Mouse (Mus musculus) midbrain, embryonic 12.5 days (tissue): ENCODE data around the gene Abhd15. TPM values are rescaled to one million over a fixed set of nuclear protein-coding genes. Genes with fewer than 3 reads are reported as not detected.

Experiments
- ATAC-seq: fragments of 200-750 bp; cut with Nextera tagmentation; 2 replicates; pipeline ENCODE4 v1.8.0; 2017; ENCODE audit warnings: low read depth, moderate TSS enrichment, moderate library complexity; ENCODE audit not compliant: low FRiP score
- H3K27ac ChIP-seq: fragments of 300-500 bp; sonication (generic); replicated peaks from 2 replicates; pipeline ENCODE4 v1.5.1; 2016; ENCODE audit warnings: mild to moderate bottlenecking
- H3K27me3 ChIP-seq: fragments of 300-500 bp; sonication (generic); 2 replicates; pipeline ENCODE4 v1.6.1; 2016; ENCODE audit warnings: mild to moderate bottlenecking
- H3K36me3 ChIP-seq: fragments of 300-500 bp; sonication (generic); 2 replicates; pipeline ENCODE4 v1.6.1; 2016
- H3K4me1 ChIP-seq: fragments of 300-500 bp; sonication (generic); 2 replicates; pipeline ENCODE4 v1.6.1; 2016
- H3K4me2 ChIP-seq: fragments of 300-500 bp; sonication (generic); replicated peaks from 2 replicates; pipeline ENCODE4 v1.6.1; 2016; ENCODE audit warnings: mild to moderate bottlenecking, moderate library complexity
- H3K4me3 ChIP-seq: fragments of 300-500 bp; sonication (generic); 2 replicates; pipeline ENCODE4 v1.5.1; 2016; ENCODE audit warnings: mild to moderate bottlenecking
- H3K9ac ChIP-seq: fragments of 300-500 bp; sonication (generic); replicated peaks from 2 replicates; pipeline ENCODE4 v1.6.1; 2016; ENCODE audit warnings: mild to moderate bottlenecking, moderate library complexity
- H3K9me3 ChIP-seq: fragments of 300-500 bp; sonication (generic); 2 replicates; pipeline ENCODE4 v1.6.1; 2016; ENCODE audit warnings: mild to moderate bottlenecking
- WGBS: fragments of 180-500 bp; shearing (Covaris S2); methylation state at CpG from one replicate; pipeline ENCODE4 v1.1.7; 2016; 5-methylcytosine and 5-hydroxymethylcytosine counted together
- polyA plus RNA-seq: library from polyadenylated mRNA; unstranded; fragments of >200 nt; fragmentation: Nextera tagmentation; extraction: Ambion mirVana; gene quantifications from 2 replicates; pipeline ENCODE4 v1.2.1, GENCODE M21; 2016

The Abhd15 gene
- polyA plus RNA-seq, 1 experiment from 2014 or later: 3.4 TPM

DNA sequence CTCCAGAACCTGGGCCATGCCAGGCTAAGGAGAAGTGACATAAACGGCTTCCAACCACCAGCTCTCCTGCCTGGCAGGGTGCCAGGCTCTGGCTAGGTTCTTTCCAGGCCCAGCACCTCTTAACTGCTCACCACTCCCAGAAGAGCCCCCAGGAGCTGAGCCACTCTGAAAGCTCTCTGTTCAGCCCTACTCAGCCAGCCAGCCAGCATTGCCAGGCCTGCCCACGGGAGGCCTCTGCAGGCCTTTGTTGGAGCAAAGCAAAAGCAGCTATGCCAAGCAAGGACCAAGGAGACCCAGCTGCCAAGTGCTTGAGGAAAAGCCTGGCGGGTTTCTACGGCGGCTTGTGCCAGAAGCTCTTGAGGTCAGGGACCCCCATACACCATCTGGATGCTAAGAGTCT, 28.1 kb upstream of the Abhd15 start:
- peak overlapping the region; percentile 80 for H3K4me2 ChIP-seq
- H3K4me3 ChIP-seq: peak overlapping the region; percentile 15; the same call in 1 of the 2 replicates
- 0 out of 2 replicates have a peak overlapping the region, but pooled peaks have one; percentile 11 for H3K9ac ChIP-seq
- H3K27me3 ChIP-seq: no peaks in the 10 kb centered on the region
- no peaks in the 10 kb centered on the region for H3K9me3 ChIP-seq
- H3K27ac ChIP-seq: 0 out of 2 replicates have a peak overlapping the region, but pooled peaks have one; percentile 26
- WGBS: 61% methylated on average over 5 of the region's 5 CpGs
- no peak for ATAC-seq
- H3K4me1 ChIP-seq: peaks cover 75% of the 10 kb centered on the region
- H3K36me3 ChIP-seq: no peaks in the 10 kb centered on the region

DNA sequence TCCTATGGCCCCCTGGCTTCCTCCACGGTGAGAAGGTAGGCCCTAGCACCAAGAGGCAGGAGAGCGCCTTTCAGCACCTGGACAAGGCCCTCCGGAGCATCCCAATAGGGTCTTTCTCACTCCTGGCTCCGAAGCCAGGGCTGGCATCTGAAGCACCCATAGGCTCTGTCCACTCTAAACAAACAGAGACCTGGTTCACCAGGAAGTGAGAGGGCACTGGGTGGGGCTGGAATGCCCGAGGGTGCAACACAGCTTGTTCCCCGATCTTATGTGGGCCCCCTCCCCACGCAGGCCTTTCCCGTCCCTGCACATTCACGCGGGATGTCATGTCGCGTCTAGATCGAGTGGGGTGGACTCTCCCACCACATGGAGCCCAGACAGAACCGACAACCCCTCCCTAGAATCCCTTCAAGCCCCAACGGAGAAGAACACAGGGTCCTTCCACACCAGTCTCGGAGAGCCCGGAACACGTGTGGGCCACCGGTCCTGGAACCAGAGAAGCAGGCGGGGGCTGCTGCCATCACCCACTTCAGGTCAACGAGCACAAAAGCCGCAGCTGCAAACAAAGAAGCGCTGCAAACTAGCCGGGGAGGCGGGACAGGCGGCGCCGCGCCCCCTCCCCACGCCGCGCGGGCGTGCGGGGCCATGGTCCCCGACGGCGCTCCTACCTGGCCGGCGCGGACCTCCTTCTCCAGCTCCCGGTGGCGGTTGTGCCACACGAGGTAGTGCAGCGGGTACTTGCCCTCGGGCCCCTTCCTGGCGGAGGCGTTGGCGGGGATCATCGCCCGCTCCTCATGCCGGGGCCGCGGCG, 25.9 kb upstream of the Abhd15 start:
- peak overlapping the region; percentile 90 for H3K4me3 ChIP-seq
- no peaks in the 10 kb centered on the region for H3K36me3 ChIP-seq
- H3K27me3 ChIP-seq: no peaks in the 10 kb centered on the region
- H3K4me1 ChIP-seq: peaks cover 74% of the 10 kb centered on the region
- WGBS: 2% methylated on average over 55 of the region's 55 CpGs
- no peaks in the 10 kb centered on the region for H3K9me3 ChIP-seq
- H3K4me2 ChIP-seq: peak overlapping the region; percentile 80
- ATAC-seq: no peak
- peak overlapping the region; percentile 78 for H3K27ac ChIP-seq
- H3K9ac ChIP-seq: peak overlapping the region; percentile 93

DNA sequence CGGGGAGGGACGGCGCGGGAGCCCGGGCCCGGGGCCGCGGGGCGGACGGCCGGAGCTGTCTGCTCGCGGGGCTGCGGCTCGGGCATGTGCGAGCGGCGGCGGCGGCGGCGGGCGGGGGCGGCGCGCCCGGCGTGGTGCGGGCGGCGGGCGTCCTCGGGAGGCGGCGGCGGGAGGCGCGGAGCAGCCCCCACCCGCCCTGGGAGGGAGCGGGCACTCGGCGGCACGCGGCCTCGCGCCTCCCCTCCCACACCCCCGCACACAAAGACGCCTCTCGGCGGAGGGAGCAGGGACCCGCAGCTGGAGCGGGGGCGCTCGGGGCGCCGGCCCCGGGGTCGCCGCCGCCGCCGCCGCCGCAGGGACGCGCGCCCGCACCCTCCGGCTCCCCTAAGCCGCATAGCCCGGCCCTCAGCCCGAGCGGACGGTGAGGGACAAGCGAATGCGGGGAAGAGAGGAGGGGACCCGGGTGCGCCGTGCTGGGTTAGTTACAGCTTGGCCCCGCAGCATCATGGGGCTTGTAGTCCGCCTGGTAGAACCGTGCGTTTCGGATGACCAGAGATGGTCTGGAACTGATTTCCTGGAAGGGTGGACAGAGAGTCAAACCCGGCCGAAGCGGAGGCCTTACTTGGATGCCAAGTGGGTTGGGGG, 25.2 kb upstream of the Abhd15 start, which contains the start of gene Ankrd13b:
TSS of gene Ankrd13b (minus strand) at position 88 of the 645 bp plus-strand sequence.
- Histone ChIP-seq H3K27ac (peak within 1 kb of the TSS; percentile 87), H3K4me1 (peaks cover 81% of the 10 kb centered on the region), H3K27me3 (no peaks in the 10 kb centered on the region), H3K36me3 (no peaks in the 10 kb centered on the region), H3K4me2 (peak within 1 kb of the TSS; percentile 80), H3K9me3 (no peaks in the 10 kb centered on the region), H3K4me3 (peak within 1 kb of the TSS; percentile 90), H3K9ac (peak within 1 kb of the TSS; percentile 93)
- peak; percentile 63 for ATAC-seq
- WGBS: under 1% methylated on average over 64 of the region's 87 CpGs

DNA sequence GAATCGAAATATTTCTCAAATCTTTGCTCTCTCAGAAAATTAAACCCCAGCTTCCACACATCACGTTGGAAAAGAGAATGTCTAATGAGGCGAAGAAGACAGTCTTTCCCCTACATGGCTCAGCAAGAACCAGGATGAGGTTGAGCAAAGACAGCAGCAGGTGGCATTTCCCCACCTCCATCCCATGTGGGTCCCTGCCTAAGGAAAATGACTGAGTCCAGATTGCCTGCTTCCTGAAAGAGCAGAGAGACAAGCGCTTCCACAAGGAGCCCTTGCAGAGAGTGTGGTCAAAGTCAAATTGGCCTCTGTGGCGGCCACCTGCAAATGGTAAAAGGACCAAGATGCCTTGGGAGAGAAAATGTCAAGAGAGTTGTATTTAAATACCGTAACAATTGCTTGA, 24.5 kb upstream of the Abhd15 start:
- no peak for ATAC-seq
- Histone ChIP-seq H3K36me3 (no peaks in the 10 kb centered on the region), H3K27me3 (no peaks in the 10 kb centered on the region), H3K9me3 (no peaks in the 10 kb centered on the region), H3K4me2 (peak overlapping the region; percentile 80), H3K4me1 (peaks cover 81% of the 10 kb centered on the region), H3K9ac (peak overlapping the region; percentile 93; the same call in 1 of the 2 replicates), H3K4me3 (peak overlapping the region; percentile 90), H3K27ac (no peak overlapping the region)
- 68% methylated on average over 6 of the region's 6 CpGs for WGBS

DNA sequence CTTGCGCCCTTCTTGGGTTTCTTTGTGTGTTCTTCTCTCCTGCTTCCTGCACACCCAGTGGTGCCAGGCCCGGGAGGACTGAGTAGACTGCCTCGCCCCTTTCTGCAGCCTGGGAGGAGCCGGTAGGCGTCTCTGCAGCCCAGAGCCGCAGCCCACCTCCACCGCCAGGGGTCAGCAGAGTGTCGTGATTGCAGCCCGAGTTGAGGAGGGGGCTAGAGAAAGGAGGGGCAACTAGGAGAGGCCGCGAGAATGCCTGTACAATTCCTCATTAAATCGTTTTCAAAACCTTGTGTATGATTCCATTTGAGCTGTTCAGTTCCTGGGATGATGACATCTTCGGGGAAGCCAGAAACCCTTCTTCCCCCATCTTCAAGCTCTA, 23.8 kb upstream of the Abhd15 start:
- H3K27ac ChIP-seq: peak overlapping the region; percentile 82

DNA sequence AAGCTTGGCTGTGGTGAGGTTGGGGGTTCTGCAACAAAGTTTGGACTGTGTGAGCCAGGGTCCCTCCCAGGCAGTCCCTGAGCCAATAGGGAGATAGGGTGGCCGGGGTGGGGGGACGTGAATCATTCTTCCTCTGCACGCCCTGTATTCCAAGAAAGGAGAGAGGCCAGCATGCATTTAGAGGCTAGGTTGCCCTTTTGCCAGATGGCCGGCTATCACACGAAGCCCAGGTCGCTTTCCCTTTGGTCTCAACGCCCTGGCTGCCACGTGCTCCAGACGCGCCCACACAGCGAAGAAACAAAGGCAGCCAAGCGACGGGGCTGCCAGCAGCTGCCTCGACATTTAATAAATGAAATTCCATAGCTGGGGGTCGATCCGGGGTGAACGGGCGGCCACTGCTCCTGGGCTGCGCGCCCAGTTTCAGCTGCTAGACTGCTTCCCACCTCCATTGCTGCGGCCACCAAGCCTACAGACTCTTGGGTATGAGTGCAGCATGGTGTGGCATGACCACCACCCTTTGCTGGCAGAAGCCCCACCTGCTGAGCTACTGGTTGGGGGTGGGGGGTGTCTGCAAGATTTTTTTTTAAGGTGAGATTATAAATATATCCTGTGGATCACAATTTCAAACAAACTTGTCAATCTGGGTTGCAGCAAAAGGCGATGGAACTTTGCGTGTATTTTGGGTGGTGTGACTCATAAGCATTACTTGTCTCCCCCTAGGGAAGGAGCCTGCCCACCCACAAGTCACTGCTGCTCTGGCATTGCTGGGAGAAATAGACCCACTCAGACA, 23.2 kb upstream of the Abhd15 start:
- under 1% methylated on average over 23 of the region's 23 CpGs for WGBS
- H3K9ac ChIP-seq: peak overlapping the region; percentile 63
- H3K4me2 ChIP-seq: peak overlapping the region; percentile 80
- no peaks in the 10 kb centered on the region for H3K36me3 ChIP-seq
- peak overlapping the region; percentile 82 for H3K27ac ChIP-seq
- ATAC-seq: peak; percentile 55
- H3K27me3 ChIP-seq: no peaks in the 10 kb centered on the region
- H3K9me3 ChIP-seq: no peaks in the 10 kb centered on the region
- peaks cover 75% of the 10 kb centered on the region for H3K4me1 ChIP-seq
- H3K4me3 ChIP-seq: peak overlapping the region; percentile 97

More for the DNA sequence above, 23.8 kb upstream of the Abhd15 start:
- Histone ChIP-seq H3K4me2 (peak overlapping the region; percentile 80), H3K36me3 (no peaks in the 10 kb centered on the region), H3K4me1 (peaks cover 80% of the 10 kb centered on the region), H3K27me3 (no peaks in the 10 kb centered on the region), H3K9me3 (no peaks in the 10 kb centered on the region), H3K4me3 (peak overlapping the region; percentile 97), H3K9ac (peak overlapping the region; percentile 63; the same call in 1 of the 2 replicates)
- ATAC-seq: peak; percentile 52; the same call in 1 of the 2 replicates
- WGBS: 0% methylated on average over 13 of the region's 13 CpGs

DNA sequence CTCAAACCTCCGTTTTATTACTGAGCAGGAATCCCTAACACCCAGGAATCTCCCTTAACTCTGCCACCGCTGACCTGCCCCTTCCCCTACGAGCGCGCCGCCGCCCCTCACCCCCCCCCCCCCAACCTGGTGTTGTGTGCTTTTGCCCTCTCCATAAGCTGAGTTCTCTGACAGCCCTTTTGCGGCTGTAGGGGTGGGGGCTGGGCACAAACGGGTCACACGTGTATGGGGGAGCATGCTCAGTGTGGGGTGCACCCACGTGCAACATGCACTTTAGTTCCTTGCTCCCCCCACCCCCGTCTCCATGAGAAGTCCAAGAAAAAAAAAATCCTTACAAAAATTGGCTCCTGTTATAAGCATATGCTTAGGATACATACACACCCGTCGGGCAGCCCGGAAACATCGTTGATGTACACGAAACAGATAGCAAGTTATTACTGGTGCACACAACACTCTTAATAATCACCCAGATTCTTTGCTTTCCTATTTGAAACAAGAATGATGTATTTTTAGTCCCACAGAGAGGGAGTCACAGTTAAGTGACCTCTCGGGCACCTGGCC, 22.5 kb upstream of the Abhd15 start:
- peak overlapping the region; percentile 80 for H3K4me2 ChIP-seq
- no peak for ATAC-seq
- H3K4me1 ChIP-seq: peaks cover 74% of the 10 kb centered on the region
- H3K9ac ChIP-seq: peak overlapping the region; percentile 63
- H3K4me3 ChIP-seq: peak overlapping the region; percentile 97
- H3K9me3 ChIP-seq: no peaks in the 10 kb centered on the region
- no peaks in the 10 kb centered on the region for H3K36me3 ChIP-seq
- under 1% methylated on average over 14 of the region's 18 CpGs for WGBS
- H3K27ac ChIP-seq: peak overlapping the region; percentile 82
- no peaks in the 10 kb centered on the region for H3K27me3 ChIP-seq

DNA sequence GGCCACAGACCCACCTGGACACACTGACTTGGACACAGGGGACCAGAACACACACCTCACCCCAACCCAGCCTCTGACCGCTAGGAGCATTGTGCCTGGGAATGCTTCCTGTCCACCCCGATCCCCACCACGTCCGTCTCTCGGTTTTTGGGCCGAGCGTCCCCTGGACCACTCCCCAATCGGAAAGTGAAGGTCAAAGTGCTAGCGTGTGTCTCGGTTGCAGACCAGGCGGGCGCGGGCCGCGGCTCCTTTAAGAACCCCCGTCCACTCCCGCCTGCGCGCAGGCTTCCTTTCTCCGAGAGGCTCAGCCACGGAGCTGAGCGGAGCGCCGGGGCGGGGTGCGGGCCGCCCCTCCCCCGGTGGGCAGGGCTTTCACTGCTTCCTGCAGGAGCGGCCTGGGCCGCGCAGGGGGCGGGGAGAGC, 22.0 kb upstream of the Abhd15 start:
- H3K4me1 ChIP-seq: peaks cover 74% of the 10 kb centered on the region
- peak overlapping the region; percentile 82 for H3K27ac ChIP-seq
- under 1% methylated on average over 29 of the region's 32 CpGs for WGBS
- no peaks in the 10 kb centered on the region for H3K27me3 ChIP-seq
- no peaks in the 10 kb centered on the region for H3K9me3 ChIP-seq
- peak overlapping the region; percentile 80 for H3K4me2 ChIP-seq
- peak overlapping the region; percentile 97 for H3K4me3 ChIP-seq
- ATAC-seq: peak; percentile 66
- H3K9ac ChIP-seq: peak overlapping the region; percentile 63
- no peaks in the 10 kb centered on the region for H3K36me3 ChIP-seq

DNA sequence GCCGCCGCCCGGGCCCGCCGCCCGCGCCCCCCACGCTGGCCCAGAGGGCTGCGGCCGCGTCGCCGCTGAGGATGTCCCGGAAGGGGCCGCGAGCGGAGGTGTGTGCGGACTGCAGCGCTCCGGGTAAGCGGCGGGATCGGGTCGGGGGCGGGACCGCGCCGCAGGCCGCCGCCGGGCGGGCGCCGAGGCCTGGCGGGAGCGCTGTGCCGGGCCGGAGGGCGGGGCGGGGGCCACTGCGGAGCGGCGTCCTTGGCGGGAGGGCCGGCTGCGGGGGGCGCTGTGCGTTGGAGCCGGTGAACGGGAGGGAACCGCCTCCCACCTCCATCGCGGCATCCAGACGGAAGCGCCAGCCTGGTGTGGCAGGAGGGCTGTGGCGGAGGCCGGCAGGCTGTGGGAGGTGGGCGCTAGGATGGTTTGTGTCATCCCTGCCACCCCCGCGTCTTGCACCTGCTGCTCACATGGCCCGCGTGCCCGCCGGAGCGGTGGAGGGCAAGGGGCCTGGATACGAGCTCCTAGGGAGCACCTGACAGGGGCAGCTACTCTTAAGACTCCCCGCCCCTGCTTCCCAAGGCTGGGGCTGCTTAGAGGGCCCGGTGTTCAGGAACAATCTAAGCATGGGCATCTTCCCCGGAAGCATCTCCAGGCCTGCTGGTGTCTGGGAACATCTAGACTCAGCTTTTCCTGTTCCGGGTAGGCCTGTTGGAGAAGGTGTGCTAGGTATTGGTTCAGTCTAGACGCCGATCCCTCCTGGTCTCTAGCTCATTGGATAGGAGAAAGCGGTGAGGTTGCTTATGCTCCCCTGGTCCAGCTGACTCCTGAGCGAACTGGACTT, 21.2 kb upstream of the Abhd15 start, which contains the start of gene Git1:
TSS of gene Git1 (plus strand) at position 51 of the 832 bp plus-strand sequence.
- no peaks in the 10 kb centered on the region for H3K9me3 ChIP-seq
- peaks cover 71% of the 10 kb centered on the region for H3K4me1 ChIP-seq
- no peaks in the 10 kb centered on the region for H3K27me3 ChIP-seq
- peak within 1 kb of the TSS; percentile 98 for H3K4me2 ChIP-seq
- peak within 1 kb of the TSS; percentile 97 for H3K9ac ChIP-seq
- H3K36me3 ChIP-seq: no peaks in the 10 kb centered on the region
- H3K27ac ChIP-seq: peak within 1 kb of the TSS; percentile 89
- no peak for ATAC-seq
- H3K4me3 ChIP-seq: peak within 1 kb of the TSS; percentile 97
- WGBS: 2% methylated on average over 57 of the region's 74 CpGs

DNA sequence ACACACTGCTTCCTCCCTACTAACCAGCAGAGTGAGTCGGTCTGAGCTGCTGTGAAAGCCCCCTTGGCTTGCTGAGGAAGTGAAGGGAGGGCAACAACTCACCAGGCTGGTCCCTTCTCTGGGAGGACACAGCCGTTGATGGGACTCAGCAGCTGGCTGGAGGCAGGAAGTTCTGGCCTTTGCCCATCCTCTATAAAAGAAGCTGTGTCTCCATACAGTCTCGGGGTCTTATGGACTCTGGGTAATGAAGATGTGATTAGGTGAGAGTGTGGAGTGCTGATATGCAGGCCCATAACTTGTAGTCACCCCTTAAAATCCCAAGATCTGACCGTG, 20.6 kb upstream of the Abhd15 start:
- peak overlapping the region; percentile 97 for H3K9ac ChIP-seq
- H3K4me1 ChIP-seq: peaks cover 70% of the 10 kb centered on the region
- H3K9me3 ChIP-seq: no peaks in the 10 kb centered on the region
- peak overlapping the region; percentile 89 for H3K27ac ChIP-seq
- peak overlapping the region; percentile 98 for H3K4me2 ChIP-seq
- no peak for ATAC-seq
- no peaks in the 10 kb centered on the region for H3K27me3 ChIP-seq
- peak overlapping the region; percentile 97 for H3K4me3 ChIP-seq
- WGBS: 38% methylated on average over 4 of the region's 4 CpGs
- H3K36me3 ChIP-seq: peaks cover 5% of the 10 kb centered on the region

DNA sequence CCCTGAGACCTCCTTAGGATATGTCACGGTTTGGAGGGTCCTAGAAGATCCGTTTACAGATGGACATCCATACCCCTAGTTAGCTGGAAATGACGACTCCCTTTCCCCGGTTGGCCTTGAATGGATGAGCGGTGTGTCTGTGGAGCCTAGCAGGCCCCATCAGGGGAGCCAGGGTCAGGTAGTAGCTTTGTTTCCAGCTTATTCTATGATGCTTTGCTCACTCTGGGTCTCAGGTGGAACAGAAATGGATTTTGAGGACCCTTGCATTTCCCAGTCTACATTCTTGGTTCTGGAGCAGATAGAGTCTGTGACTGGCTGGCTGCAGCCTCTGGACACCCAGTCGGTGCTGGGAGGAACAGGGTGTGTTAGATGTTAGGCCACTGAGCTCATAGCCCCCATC, 20.1 kb upstream of the Abhd15 start:
- H3K9ac ChIP-seq: peak overlapping the region; percentile 97
- 82% methylated on average over 6 of the region's 6 CpGs for WGBS
- peaks cover 70% of the 10 kb centered on the region for H3K4me1 ChIP-seq
- peak overlapping the region; percentile 98 for H3K4me2 ChIP-seq
- peak overlapping the region; percentile 97 for H3K4me3 ChIP-seq
- no peak for ATAC-seq
- H3K9me3 ChIP-seq: no peaks in the 10 kb centered on the region
- H3K27me3 ChIP-seq: no peaks in the 10 kb centered on the region
- H3K27ac ChIP-seq: no peak overlapping the region
- H3K36me3 ChIP-seq: peaks cover 10% of the 10 kb centered on the region
